Mouse (Mus musculus) monocyte, adult 5-6 weeks (primary cell): ENCODE data around the gene Colgalt2. TPM values are rescaled to one million over a fixed set of nuclear protein-coding genes. Genes with fewer than 3 reads are reported as not detected.

ENCODE experiments used
- ATAC-seq: fragments of 153-309, 156-312 bp; replicated peaks from 2 replicates; pipeline ENCODE4 v1.8.0; 2017; ENCODE audit warnings: mild to moderate bottlenecking; ENCODE audit not compliant: low TSS enrichment, insufficient number of reproducible peaks, severe bottlenecking, poor library complexity, low FRiP score
- total RNA-seq: library from RNA; stranded (forward); fragments of 200-1000, 200-491, 200-594 nt; gene quantifications from 3 replicates; pipeline ENCODE4 v1.2.3, GENCODE M21; 2017

Gene Colgalt2
- total RNA-seq, 1 experiment from 2014 or later, result not detected

GRCm38 (mm10) chr1:152553912-152554547 lies 154.4 kb downstream of the Colgalt2 start:
- no peak for ATAC-seq

- ATAC-seq, result no peak
Measured at GRCm38 (mm10) chr1:152555944-152556573, 156.4 kb downstream of the Colgalt2 start.

GRCm38 (mm10) chr1:152556576-152557281 lies 157.1 kb downstream of the Colgalt2 start:
- ATAC-seq, result no peak

Other genes with a start within 250 kb of the Colgalt2 start
- 6.7 to 18.1 TPM (median 10.7 TPM) in 3 replicates for gene Tsen15, start 13.1 kb upstream of the Colgalt2 start, total RNA-seq